Mouse (Mus musculus) thymus, adult 18-20 months (tissue): Measurements from ENCODE around the gene Gpc5.

Source experiments
- DNase-seq, 2 experiments: peaks; one replicate each; pipeline ENCODE4 v3.0.0; 2022; ENCODE audit warnings: mixed read lengths in 2 of 2

Gene Gpc5

DNA sequence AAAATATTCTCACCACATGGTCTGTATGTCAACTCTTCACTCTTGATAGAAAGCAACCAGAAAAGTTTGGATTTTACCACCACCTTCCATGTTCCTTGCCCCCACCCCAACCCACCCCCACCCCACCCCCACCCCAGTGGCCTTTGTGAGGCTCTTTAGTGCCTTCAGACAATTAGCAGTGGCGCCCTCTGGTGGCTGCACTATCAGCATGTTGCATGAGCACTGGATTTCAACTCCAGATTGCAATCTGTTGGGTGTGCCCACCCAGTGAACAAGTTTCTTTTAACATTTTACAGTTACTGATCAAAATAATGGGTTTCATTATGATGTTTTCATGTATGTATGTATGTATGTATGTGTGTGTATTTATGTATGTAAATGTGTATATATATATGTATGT lies 279.1 kb downstream of the Gpc5 start:
- no peak for DNase-seq

DNA sequence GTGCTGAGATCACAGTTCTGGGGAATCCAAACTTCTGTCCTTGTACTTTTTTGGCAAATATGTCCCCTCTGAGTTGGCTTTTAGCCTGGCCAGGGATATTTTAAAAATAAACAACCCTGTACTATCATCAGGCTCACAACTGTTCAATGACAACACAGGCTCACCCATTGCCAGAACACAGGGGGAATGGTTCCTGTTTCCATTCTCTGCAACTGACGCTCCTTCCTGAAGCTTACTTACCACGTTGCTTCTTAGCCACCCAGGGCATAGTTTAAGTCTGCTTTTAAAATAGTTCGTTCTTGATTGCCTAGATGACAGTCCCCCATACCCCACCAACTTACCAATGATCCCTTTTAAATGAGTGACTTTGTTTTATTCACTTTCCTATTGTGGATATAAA lies 299.8 kb downstream of the Gpc5 start:
- no peak for DNase-seq

DNA sequence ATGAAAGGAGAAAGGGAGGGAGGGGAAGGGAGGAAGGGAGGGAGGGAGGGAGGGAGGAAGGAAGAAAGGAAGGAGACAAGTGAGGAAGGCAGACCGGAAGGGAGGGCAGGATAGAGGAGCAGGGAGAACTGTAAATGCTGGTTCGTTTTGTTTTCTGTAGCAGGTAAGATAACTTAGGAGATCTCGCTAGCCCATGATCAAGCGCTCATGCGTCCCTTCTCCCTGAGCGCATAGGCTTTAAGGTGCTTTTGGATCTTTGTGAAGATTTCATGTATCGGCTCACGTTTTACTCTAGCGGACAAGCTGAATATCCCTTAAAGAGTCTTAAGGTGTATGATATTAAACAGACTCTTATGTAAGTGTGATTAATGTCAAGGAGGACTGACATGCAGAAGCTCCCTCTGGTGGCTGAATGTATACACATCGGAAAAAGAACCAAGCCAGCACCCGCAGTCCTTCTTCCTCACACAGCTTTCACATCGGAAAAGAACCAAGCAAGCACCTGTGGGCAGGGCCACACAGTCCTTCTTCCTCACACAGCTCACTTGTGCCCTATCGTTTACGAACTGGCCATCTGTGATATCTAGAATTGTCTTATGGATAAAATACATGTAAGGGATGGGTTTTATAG lies 301.0 kb downstream of the Gpc5 start:
- DNase-seq = no peak

DNA sequence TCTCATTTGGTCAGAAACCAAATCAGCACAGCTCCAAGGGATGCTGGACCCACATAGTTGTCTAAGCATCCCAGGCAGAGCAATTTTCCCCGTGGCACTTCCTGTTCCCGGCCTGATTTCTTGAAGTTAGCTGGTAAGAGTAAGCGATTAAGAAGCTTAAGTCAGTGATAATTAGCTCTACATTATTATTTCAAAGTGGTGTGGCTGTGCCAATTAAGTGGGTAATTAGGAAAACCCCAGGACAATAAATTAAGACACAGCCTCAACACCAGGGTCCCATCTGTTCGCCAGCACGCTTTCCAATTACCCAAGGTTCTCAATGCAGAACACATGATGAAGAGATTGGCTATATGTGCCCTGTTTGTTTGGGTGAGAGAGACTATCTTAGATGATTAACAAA lies 314.6 kb downstream of the Gpc5 start:
- no peak for DNase-seq

DNA sequence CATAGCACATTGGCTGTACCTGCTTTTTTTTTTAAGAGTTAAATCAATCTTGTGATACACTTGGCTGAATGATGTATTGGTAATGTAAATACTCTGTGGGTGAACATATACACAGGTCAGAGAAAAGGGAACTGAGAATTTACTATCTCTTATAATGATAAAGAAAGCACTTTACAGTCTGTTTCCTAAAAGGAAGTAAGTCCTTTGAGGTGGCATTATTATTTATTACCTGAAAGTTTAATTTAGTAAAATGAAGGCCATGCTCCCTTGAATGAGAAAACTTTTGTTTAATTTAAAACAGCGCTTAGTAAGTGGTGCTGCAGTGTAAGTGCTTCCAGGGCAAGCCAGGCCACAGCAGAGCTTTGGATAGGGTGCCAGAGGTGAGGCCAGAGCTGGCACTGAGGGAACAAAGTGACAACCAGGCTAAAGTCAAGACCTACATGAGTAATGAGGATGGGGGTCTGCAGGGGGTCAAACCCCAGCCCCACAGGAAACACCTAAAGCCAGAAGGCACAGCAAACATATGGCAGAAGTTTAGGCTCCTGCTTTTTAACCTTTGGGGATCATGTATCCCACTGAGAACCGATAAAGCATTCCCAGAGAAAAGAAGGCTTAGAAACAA lies 315.4 kb downstream of the Gpc5 start:
- no peak for DNase-seq

DNA sequence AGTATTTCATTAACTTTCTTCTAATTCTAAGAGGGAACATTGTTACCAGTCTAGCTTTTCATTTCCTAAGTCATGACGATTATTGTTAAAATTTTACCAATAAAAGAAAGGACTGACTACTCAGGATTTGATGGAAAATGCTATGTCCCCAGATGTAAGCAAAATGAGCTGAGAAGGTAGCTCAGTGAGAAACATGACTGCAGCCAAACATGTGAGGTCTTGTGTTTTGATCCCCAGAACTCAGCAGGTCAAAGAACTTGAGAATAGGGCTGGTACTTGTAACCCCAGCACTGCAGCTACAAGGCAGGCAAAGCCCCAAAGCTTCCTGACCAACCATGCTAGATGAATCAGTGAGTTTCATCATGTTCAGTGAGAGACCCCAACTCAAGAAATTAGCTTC lies 318.9 kb downstream of the Gpc5 start:
- DNase-seq = no peak

DNA sequence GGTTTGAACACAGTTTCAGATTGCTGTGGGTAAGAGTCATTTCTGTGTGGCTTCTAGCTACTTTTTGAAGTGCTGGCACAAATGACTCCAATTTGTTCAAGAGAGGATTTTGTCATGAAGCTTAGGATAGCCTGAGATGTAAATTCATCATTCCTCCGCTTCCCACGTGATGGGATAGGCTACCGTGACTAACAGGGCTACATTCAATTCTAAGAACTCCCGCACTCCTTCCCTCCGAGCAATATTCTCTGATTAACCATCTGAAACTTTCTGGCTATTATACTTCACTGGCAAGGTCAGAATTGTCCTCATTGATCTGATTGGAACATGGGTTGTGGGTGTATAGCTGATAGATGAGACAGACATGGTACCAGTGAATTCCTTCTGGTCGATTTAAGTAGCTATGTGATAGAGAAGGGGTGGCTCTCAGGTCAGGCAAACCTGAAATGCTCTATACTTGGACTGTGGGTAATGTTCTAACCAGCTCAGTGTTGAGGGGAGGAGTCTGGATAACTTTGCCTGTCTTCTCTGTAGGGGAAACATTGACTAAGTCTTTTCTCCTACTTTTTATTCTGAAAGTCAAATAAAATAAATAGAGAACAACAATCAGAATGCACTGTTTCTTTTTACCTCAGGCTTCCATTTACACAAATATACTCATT lies 319.6 kb downstream of the Gpc5 start:
- no peak for DNase-seq

DNA sequence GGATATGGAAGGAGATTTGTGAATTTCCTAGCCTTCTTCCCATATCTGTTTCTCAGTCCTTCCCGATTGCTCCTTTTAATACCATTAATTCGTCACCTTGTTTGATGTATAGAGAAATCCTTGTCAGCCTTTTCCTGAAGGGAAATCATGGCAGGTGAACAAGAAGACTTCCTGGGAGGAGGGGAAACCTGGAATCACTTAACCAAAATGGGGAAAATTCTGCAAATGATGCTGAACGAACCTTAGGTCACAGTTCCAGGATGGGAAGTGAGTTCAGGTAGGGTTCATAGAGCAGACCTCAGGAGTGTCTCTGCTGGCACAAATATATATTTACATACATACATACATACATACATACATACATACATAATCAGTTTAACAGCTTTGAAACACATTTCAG lies 320.8 kb downstream of the Gpc5 start:
- no peak for DNase-seq

DNA sequence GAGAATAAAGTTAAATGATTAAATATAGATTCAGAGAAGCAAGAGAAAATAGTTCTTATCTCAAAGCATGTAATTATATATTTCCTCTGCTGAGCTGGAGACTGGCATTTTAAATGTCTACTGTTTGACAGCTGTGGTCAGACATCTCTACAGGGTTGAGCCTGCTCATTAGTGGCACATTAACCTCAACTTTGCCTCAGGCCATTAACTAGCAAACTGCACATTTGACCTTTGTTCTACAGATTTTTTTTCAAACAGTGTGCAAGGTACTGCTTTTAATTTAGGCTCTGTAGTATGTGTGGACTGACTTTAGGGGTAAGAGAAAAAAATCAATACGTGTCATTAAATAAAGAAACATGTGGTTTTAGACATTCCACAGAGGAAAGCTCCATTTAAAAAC lies 321.4 kb downstream of the Gpc5 start:
- no peak for DNase-seq

DNA sequence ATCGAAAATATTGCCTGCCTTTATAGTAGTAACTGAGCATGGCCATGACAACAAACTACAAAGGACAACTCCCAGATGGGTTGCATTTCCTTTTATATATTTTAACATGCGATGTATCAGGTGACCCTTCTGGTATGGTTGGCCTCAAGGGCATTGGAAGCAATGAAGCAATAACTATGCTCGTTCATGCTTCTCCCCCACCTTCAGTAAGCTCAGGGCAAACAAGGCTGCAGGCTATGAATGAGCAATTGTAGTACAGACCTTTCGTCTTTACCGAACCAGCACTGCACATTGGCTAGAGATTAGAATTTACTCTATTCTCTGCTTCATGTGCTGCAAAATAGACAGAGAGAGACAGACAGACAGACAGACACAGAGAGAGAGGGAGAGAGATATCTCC lies 322.5 kb downstream of the Gpc5 start:
- no peak for DNase-seq

DNA sequence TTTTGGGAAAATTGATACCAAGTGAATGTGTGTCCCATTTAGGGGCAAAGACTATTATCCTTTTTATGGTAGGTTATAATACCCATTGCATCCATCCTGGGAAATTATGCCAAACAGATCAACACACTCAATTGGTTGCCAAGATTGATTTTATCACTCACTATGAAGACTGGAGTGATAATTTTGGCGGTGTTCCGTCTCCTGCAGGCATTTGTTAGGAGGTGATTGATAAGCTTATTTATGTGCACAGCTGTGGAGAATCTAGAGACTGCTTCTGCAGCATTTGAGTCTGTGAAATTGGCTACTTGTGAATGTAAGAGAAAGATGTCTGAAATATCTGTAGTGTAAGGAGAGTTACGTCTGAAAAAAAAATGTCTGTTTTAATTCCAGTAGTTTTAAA lies 340.0 kb downstream of the Gpc5 start:
- DNase-seq = no peak

DNA sequence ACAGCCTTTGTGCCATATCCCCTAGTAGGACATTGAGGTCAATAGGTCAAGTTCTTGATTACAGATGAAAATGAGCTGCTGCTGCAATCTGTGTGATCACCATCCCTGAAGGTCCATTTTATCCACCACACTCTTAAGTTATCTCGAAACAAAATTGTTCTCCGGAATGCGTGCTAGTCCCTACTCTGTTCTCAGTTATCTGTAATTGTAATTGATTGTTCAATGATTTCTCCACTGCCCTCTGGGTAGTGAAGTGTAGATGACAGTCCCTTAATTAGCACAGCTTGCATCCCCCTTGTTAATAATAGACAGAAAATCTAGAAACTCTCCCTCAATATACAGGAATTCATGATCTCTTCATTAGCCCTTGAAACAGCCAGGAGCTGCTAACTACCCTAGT lies 340.4 kb downstream of the Gpc5 start:
- no peak for DNase-seq

DNA sequence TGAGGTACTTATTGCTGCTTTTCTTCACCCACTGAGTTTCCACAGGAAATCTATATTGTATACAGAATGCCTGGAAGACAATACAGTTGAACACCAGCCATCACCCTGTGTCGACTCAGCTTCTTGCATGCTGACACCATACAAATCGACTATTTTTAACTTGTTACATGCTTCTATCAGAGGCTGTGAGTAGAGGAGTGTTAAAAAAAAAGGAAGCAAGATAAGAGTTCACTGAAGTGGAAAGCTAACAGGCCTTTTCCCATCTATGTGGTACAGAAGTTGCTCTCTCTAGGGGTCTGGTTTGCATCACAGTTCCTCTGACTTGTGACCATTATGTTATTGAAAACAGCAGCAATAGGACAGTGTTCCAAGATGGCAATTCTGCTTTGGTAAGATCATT lies 344.6 kb downstream of the Gpc5 start:
- DNase-seq = no peak

DNA sequence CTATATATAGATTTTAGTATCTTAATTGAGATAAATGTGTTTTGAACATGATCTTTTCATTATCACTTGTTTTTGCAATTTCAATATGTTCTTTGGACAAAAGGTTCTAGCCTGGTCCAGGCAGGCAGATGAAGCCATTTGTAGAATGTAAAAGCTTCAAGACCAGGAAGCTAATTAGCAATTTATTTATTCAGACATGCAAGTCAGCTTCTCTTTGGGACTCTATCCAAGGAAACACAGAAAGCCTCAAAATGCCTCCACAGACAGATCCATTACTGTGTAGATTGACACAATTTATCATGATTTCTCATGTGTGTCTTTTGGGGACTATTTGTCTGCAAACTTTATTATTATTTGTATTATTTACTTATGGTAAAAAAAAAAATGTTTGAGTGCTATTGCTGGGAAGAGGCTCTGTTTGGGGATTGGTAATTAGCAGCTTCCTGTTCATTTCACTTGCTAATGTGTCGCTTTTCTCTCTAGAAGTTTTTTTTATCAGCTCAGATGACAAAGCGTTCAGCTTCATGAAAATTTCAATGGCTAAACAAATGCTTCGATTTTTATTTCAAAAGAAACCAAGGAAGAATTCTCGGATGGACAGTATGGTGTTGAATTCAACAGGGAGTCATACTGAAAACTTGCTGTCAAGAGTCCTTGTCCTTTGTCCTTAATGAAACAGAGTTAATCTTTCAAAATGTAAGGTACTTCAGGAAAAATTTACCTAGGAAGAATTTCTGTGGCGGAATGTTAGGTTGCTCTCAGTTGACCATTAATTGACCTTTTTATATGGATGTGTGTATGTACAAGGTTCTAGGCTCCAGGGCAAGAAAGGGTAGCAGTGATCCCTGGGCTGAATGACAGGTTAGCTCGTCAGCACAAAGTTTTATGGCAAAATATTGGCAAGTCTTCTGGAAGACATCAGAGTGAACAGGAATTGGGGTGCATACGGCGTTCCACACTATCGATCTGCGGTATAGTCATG lies 353.1 kb downstream of the Gpc5 start:
- DNase-seq = no peak

DNA sequence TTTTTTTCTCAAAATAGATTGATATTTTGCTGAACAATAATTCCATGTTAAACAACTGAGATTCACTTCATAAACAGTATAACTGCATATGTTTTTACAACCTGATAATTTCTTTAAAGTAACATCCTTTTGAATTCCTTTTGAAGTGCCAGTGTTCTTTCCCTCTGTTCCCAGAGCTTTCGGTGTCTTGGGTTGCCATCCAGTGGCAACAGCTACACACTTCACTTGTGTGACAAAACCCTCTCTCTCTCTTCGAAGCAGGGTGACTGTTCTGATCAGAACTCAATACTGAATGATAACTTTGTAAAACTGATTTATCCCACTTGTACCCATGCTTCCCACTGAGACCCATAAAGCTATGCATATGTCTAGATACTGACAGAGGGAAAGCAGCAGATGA lies 358.9 kb downstream of the Gpc5 start:
- DNase-seq = no peak

DNA sequence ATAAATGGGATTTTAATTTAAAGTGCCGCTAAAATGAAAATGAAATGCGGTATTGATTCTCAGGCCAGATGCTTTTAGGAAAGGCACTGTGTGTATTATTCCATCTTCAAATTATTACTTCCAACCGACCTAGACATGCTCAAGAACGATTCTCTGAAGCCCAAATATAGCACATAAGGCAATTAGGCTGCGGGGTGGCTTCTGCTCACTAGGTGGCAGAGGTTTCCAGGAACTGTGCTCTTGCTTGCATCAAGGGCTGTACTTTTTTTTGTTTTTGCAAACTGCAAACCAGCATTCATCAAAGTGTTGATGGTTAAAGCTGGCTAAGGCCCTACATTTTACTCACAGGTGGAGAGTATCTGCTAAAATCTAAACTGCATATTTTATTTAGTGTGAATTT lies 375.9 kb downstream of the Gpc5 start:
- DNase-seq = no peak

DNA sequence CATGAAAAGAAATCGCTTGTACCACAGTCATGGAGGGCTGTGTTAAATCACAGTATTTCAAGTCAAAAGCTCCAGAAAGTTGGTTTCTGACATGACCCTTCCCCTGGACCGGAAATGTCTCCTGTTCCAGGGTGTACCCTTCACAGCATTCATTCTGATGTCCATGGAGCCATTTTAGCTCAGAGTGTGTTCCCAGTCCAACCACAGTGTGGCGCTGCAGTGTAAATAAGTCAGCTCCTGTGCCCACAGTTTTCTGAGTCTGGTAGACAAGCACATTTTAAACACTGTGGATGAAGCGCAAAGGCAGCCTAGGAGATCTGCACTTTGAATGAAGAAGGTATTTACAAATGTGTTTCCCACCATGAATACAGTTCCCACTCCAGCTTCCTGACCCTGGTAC lies 383.2 kb downstream of the Gpc5 start:
- no peak for DNase-seq

DNA sequence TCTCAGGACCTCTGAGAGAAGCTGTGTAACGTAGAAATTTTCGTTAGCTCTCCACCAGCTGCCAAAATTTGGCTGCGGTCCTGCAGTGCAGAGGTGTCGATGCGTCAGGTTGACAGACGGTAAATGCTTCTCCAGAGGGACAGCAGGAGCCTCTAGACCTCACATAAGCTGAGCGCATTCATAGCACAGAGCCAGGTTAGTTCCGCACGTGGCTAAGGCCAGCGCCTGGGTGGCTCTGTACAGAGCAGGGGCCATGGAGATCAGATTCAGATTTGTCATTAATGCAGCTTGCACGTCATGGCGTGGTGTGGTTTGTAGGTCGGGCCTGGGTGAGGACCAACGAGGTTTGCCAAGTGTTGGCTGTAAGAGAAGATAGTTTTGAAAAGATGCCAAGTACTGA lies 385.3 kb downstream of the Gpc5 start:
- DNase-seq = no peak

DNA sequence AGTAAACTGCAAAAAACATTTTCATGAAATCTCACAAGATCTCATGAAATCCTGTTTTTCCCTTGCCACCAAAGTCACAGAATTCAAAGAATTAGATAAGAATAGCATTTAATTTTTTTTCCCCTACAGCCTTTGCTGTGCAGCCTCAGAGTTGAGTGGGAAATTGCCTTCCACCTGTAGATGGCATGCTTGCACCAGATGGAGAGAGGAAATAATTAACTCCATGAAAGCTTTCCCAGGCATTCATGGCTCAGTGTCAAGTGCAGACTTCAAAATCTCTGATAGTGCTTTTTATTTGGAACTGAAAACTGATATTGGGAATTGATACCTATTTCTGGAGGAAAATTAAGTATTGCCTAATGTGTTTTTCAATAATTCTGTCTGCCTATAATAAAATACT lies 393.1 kb downstream of the Gpc5 start:
- DNase-seq = no peak

DNA sequence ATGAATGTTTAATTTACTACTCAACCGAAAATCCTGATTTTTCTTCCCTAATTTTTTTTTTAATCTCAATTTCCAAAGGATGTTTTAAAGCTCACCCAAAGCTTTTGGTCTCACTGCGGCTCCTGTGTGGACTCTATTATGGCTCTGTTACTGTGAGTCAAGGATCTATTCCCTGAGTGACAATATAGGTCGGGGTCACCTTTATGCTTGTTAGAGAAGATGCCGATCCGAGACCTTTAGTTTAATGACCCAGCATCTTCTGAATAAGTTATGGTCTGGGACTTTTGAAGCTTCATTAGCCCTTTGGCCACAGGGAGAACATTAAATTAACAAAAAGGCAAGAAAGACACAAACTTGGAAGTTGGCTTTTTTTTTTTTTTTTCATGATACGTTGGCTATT lies 408.8 kb downstream of the Gpc5 start:
- DNase-seq = no peak

DNA sequence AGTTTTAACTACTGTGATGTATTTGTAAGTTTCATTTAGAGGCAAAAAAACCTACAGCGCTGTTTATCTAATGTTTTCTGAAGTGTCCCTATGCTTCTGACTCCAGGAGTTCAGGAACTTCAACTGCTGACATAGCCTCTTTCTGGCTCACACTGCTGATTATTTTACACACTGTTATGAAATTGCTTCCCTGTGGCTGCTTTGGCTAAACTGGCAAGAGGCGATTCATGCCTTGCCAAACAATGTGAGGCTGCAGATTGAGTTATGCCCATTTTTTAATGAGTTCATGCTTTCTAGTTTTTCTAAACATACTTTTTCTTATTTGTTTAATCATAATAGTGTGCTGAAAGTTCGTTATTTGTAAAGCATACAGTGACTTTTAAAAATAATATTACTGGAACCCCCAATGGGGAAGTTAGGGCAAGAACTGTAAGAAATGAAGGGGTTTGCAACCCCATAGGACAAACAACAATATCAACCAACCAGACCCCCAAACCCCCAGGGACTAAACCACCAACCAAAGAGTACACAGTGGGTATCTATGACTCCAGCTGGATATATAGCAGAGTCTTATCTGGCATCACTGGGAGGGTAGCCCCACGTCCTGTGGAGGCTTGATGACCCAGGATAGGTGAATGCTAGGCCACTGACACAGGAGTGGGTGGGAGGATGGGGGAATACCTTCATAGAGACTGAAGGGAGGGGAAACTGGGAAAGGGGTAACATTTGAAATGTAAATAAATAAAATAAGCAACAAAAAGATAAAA lies 454.7 kb downstream of the Gpc5 start:
- no peak for DNase-seq

DNA sequence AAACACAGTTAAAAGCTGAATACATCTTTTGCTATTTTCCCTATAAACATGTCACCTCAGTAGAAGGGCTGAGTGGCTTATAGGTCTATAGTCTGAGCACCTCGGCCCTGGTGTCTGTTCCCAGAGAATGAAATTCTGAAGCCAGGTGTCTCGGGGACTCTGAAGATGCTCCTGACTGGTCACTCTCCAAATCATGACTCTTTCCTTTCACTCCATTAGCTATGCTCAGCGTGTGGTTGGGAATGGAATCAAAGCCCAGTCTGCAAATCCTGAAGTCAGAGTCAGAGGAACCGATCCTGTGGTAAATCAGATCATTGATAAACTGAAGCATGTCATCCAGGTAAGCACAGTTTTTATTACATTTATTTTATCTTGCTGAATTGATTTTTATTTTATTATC lies 460.0 kb downstream of the Gpc5 start:
- no peak for DNase-seq
